Mouse (Mus musculus): ENCODE measurements around the gene Ift122. TPM values are rescaled to one million over a fixed set of nuclear protein-coding genes. Genes with fewer than 3 reads are reported as not detected.

Gene Ift122
- polyA plus RNA-seq, 1 experiment from 2014 or later, result 36.8 TPM

GRCm38 (mm10) chr6:115962439-115963085 is 109.3 kb downstream of the Ift122 start:
- Histone ChIP-seq H3K4me3 (ENCODE audit: low read depth, low read length) (no peak overlapping the region), H3K4me2 (ENCODE audit: low read length) (no peak overlapping the region), H3K36me3 (ENCODE audit: control insufficient read depth, insufficient read depth, low read length) (no peaks in the 10 kb centered on the region), H3K9ac (ENCODE audit: low read depth, low read length) (no peak overlapping the region), H3K27ac (ENCODE audit: low read length) (no peak overlapping the region), H3K4me1 (ENCODE audit: control insufficient read depth, insufficient read depth, low read length) (no peaks in the 10 kb centered on the region), H3K9me3 (replicated peaks; ENCODE audit: control insufficient read depth, low read length, poor library complexity, severe bottlenecking) (no peaks in the 10 kb centered on the region), H3K27me3 (ENCODE audit: control insufficient read depth, insufficient read depth, low read depth, low read length) (no peaks in the 10 kb centered on the region)
- ATAC-seq, result no peak
- 32% methylated on average over 23 of the region's 23 CpGs for WGBS

GRCm38 (mm10) chr6:115963656-115964055 is 110.4 kb downstream of the Ift122 start:
- Histone ChIP-seq H3K9me3 (replicated peaks; ENCODE audit: control insufficient read depth, low read length, poor library complexity, severe bottlenecking) (no peaks in the 10 kb centered on the region), H3K4me2 (ENCODE audit: low read length) (no peak overlapping the region), H3K27me3 (ENCODE audit: control insufficient read depth, insufficient read depth, low read depth, low read length) (no peaks in the 10 kb centered on the region), H3K4me3 (ENCODE audit: low read depth, low read length) (no peak overlapping the region), H3K9ac (ENCODE audit: low read depth, low read length) (no peak overlapping the region), H3K4me1 (ENCODE audit: control insufficient read depth, insufficient read depth, low read length) (no peaks in the 10 kb centered on the region), H3K27ac (ENCODE audit: low read length) (no peak overlapping the region), H3K36me3 (ENCODE audit: control insufficient read depth, insufficient read depth, low read length) (no peaks in the 10 kb centered on the region)
- no peak for ATAC-seq
- 71% methylated on average over 9 of the region's 9 CpGs for WGBS

- no peaks in the 10 kb centered on the region for H3K27me3 ChIP-seq (ENCODE audit: control insufficient read depth, insufficient read depth, low read depth, low read length)
- no peak overlapping the region for H3K27ac ChIP-seq (ENCODE audit: low read length)
- H3K4me2 ChIP-seq (ENCODE audit: low read length), result no peak overlapping the region
- H3K9ac ChIP-seq (ENCODE audit: low read depth, low read length), result no peak overlapping the region
- H3K36me3 ChIP-seq (ENCODE audit: control insufficient read depth, insufficient read depth, low read length), result no peaks in the 10 kb centered on the region
- H3K4me1 ChIP-seq (ENCODE audit: control insufficient read depth, insufficient read depth, low read length), result no peaks in the 10 kb centered on the region
- 92% methylated on average over 19 of the region's 19 CpGs for WGBS
- H3K9me3 ChIP-seq (replicated peaks; ENCODE audit: control insufficient read depth, low read length, poor library complexity, severe bottlenecking), result no peaks in the 10 kb centered on the region
- no peak overlapping the region for H3K4me3 ChIP-seq (ENCODE audit: low read depth, low read length)
- ATAC-seq, result no peak
Observed at GRCm38 (mm10) chr6:115966227-115966966, 113.1 kb downstream of the Ift122 start.

- ATAC-seq, result no peak
Observed at GRCm38 (mm10) chr6:115967291-115967880, 114.1 kb downstream of the Ift122 start.

GRCm38 (mm10) chr6:115968086-115968485 is 114.8 kb downstream of the Ift122 start:
- Histone ChIP-seq H3K9ac (ENCODE audit: low read depth, low read length) (no peak overlapping the region), H3K27ac (ENCODE audit: low read length) (no peak overlapping the region), H3K4me3 (ENCODE audit: low read depth, low read length) (no peak overlapping the region), H3K4me1 (ENCODE audit: control insufficient read depth, insufficient read depth, low read length) (no peaks in the 10 kb centered on the region), H3K9me3 (replicated peaks; ENCODE audit: control insufficient read depth, low read length, poor library complexity, severe bottlenecking) (no peaks in the 10 kb centered on the region), H3K27me3 (ENCODE audit: control insufficient read depth, insufficient read depth, low read depth, low read length) (no peaks in the 10 kb centered on the region), H3K36me3 (ENCODE audit: control insufficient read depth, insufficient read depth, low read length) (no peaks in the 10 kb centered on the region), H3K4me2 (ENCODE audit: low read length) (no peak overlapping the region)
- WGBS, result 77% methylated on average over 5 of the region's 5 CpGs
- no peak for ATAC-seq

More at GRCm38 (mm10) chr6:115967291-115967880, 114.1 kb downstream of the Ift122 start:
- no peaks in the 10 kb centered on the region for H3K36me3 ChIP-seq (ENCODE audit: control insufficient read depth, insufficient read depth, low read length)
- H3K9me3 ChIP-seq (replicated peaks; ENCODE audit: control insufficient read depth, low read length, poor library complexity, severe bottlenecking), result no peaks in the 10 kb centered on the region
- H3K4me1 ChIP-seq (ENCODE audit: control insufficient read depth, insufficient read depth, low read length), result no peaks in the 10 kb centered on the region
- H3K4me3 ChIP-seq (ENCODE audit: low read depth, low read length), result no peak overlapping the region
- no peak overlapping the region for H3K4me2 ChIP-seq (ENCODE audit: low read length)
- no peak overlapping the region for H3K27ac ChIP-seq (ENCODE audit: low read length)
- WGBS, result 96% methylated on average over 15 of the region's 15 CpGs
- H3K27me3 ChIP-seq (ENCODE audit: control insufficient read depth, insufficient read depth, low read depth, low read length), result no peaks in the 10 kb centered on the region
- H3K9ac ChIP-seq (ENCODE audit: low read depth, low read length), result no peak overlapping the region

- 72% methylated on average over 6 of the region's 6 CpGs for WGBS
- no peaks in the 10 kb centered on the region for H3K27me3 ChIP-seq (ENCODE audit: control insufficient read depth, insufficient read depth, low read depth, low read length)
- no peak overlapping the region for H3K9ac ChIP-seq (ENCODE audit: low read depth, low read length)
- no peak overlapping the region for H3K4me2 ChIP-seq (ENCODE audit: low read length)
- peak; percentile 1; the same call in 1 of the 2 replicates for ATAC-seq
- H3K9me3 ChIP-seq (replicated peaks; ENCODE audit: control insufficient read depth, low read length, poor library complexity, severe bottlenecking), result no peaks in the 10 kb centered on the region
- H3K36me3 ChIP-seq (ENCODE audit: control insufficient read depth, insufficient read depth, low read length), result no peaks in the 10 kb centered on the region
- H3K4me3 ChIP-seq (ENCODE audit: low read depth, low read length), result no peak overlapping the region
- no peaks in the 10 kb centered on the region for H3K4me1 ChIP-seq (ENCODE audit: control insufficient read depth, insufficient read depth, low read length)
- H3K27ac ChIP-seq (ENCODE audit: low read length), result no peak overlapping the region
Observed at GRCm38 (mm10) chr6:115968700-115969099, 115.4 kb downstream of the Ift122 start.

GRCm38 (mm10) chr6:115969103-115969502 is 115.8 kb downstream of the Ift122 start:
- WGBS, result 64% methylated on average over 9 of the region's 9 CpGs
- no peaks in the 10 kb centered on the region for H3K4me1 ChIP-seq (ENCODE audit: control insufficient read depth, insufficient read depth, low read length)

GRCm38 (mm10) chr6:115969952-115970351 is 116.7 kb downstream of the Ift122 start:
- no peak overlapping the region for H3K4me3 ChIP-seq (ENCODE audit: low read depth, low read length)
- H3K36me3 ChIP-seq (ENCODE audit: control insufficient read depth, insufficient read depth, low read length), result no peaks in the 10 kb centered on the region
- no peaks in the 10 kb centered on the region for H3K4me1 ChIP-seq (ENCODE audit: control insufficient read depth, insufficient read depth, low read length)
- H3K27me3 ChIP-seq (ENCODE audit: control insufficient read depth, insufficient read depth, low read depth, low read length), result no peaks in the 10 kb centered on the region
- H3K9ac ChIP-seq (ENCODE audit: low read depth, low read length), result no peak overlapping the region
- no peaks in the 10 kb centered on the region for H3K9me3 ChIP-seq (replicated peaks; ENCODE audit: control insufficient read depth, low read length, poor library complexity, severe bottlenecking)
- H3K4me2 ChIP-seq (ENCODE audit: low read length), result no peak overlapping the region
- ATAC-seq, result no peak
- 71% methylated on average over 4 of the region's 6 CpGs for WGBS
- H3K27ac ChIP-seq (ENCODE audit: low read length), result no peak overlapping the region

More at GRCm38 (mm10) chr6:115969103-115969502, 115.8 kb downstream of the Ift122 start:
- no peaks in the 10 kb centered on the region for H3K9me3 ChIP-seq (replicated peaks; ENCODE audit: control insufficient read depth, low read length, poor library complexity, severe bottlenecking)
- ATAC-seq, result 0 out of 2 replicates have a peak, but pooled peaks have one; percentile 4
- H3K4me2 ChIP-seq (ENCODE audit: low read length), result no peak overlapping the region
- H3K27ac ChIP-seq (ENCODE audit: low read length), result no peak overlapping the region
- H3K9ac ChIP-seq (ENCODE audit: low read depth, low read length), result no peak overlapping the region
- no peaks in the 10 kb centered on the region for H3K27me3 ChIP-seq (ENCODE audit: control insufficient read depth, insufficient read depth, low read depth, low read length)
- H3K4me3 ChIP-seq (ENCODE audit: low read depth, low read length), result no peak overlapping the region
- no peaks in the 10 kb centered on the region for H3K36me3 ChIP-seq (ENCODE audit: control insufficient read depth, insufficient read depth, low read length)
